In the genomic region with DNA sequence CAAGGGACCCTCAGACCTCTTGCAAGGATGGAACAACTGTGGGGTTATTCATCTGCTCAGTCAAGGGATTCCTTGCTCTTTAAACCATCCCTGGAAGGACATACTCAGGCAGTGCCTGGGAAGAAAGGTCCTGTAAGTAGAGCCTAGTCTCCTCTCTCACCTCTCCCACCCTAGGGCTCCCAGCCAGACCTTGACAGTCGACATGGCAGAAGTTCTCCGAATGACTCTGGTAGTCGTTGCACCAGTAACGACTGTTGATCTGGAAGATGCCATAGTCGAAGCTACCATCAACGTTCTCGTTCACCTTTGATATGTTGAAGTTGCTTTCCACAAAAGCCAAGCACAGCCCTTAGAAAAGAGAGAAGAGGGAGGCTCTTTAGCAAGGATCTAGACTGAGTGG, we compare ENCODE assay signal across 38 mouse cellular contexts. TPM values are rescaled to one million over a fixed set of nuclear protein-coding genes. Genes with fewer than 3 reads are reported as not detected.
"Had no signal": no experiment of that assay in that cellular context is flagged by ENCODE, and none has a peak within 500 bp of the region (broad histone marks: within the 10 kb centered on the region; RNA-seq: fewer than 3 reads in every experiment).

No protein-coding gene starts in this region.

- H3K9ac ChIP-seq: limb, embryonic 12.5 days; limb, embryonic 13.5 days; limb, embryonic 15.5 days; liver, embryonic 12.5 days; liver, embryonic 13.5 days; liver, embryonic 14.5 days; liver, embryonic 15.5 days; liver, postnatal 0 days; lung, embryonic 14.5 days; lung, embryonic 15.5 days; midbrain, embryonic 12.5 days; midbrain, embryonic 13.5 days; midbrain, embryonic 15.5 days; neural tube, embryonic 12.5 days had no signal

- H3K4me2 ChIP-seq: limb, embryonic 12.5 days; limb, embryonic 13.5 days; limb, embryonic 15.5 days; liver, embryonic 11.5 days; liver, embryonic 12.5 days; liver, embryonic 13.5 days; liver, embryonic 15.5 days; lung, embryonic 14.5 days; lung, embryonic 15.5 days; midbrain, embryonic 12.5 days; midbrain, embryonic 13.5 days; midbrain, embryonic 15.5 days; neural tube, embryonic 12.5 days had no signal

- H3K4me1 ChIP-seq: limb, embryonic 12.5 days; limb, embryonic 13.5 days; limb, embryonic 15.5 days; liver, embryonic 12.5 days; liver, embryonic 13.5 days; liver, embryonic 15.5 days; lung, embryonic 15.5 days; midbrain, embryonic 10.5 days; midbrain, embryonic 12.5 days; midbrain, embryonic 15.5 days; neural tube, embryonic 12.5 days had no signal

- DNase-seq: left cerebral cortex, postnatal 4 days; liver; liver, embryonic 13.5 days; liver, postnatal 0 days; lung, adult 18-20 months; lung, adult 2 months; lung, embryonic 14.5 days; lung, postnatal 10 days; lung, postnatal 14 days; lung, postnatal 36 days; lung, postnatal 4 days had no signal

- H3K4me3 ChIP-seq: left cerebral cortex, adult 2 months; limb, embryonic 10.5 days; limb, embryonic 12.5 days; limb, embryonic 13.5 days; limb, embryonic 15.5 days; liver, embryonic 12.5 days; liver, embryonic 13.5 days; liver, embryonic 15.5 days; lung, embryonic 15.5 days; megakaryocyte, embryonic 14.5 days; midbrain, embryonic 10.5 days; midbrain, embryonic 12.5 days; midbrain, embryonic 13.5 days; midbrain, embryonic 15.5 days; myocyte; neural tube, embryonic 12.5 days had no signal

- H3K9me3 ChIP-seq: limb, embryonic 10.5 days; limb, embryonic 12.5 days; limb, embryonic 13.5 days; limb, embryonic 15.5 days; liver, embryonic 12.5 days; liver, embryonic 13.5 days; liver, embryonic 15.5 days; lung, embryonic 15.5 days; midbrain, embryonic 10.5 days; midbrain, embryonic 12.5 days; midbrain, embryonic 13.5 days; midbrain, embryonic 15.5 days; neural tube, embryonic 12.5 days had no signal

- H3K27ac ChIP-seq: left cerebral cortex, adult 2 months; limb, embryonic 10.5 days; limb, embryonic 12.5 days; limb, embryonic 13.5 days; limb, embryonic 15.5 days; liver, embryonic 12.5 days; liver, embryonic 13.5 days; liver, embryonic 14.5 days; liver, embryonic 15.5 days; lung, embryonic 15.5 days; macrophage; midbrain, embryonic 10.5 days; midbrain, embryonic 12.5 days; midbrain, embryonic 13.5 days; midbrain, embryonic 15.5 days; neural tube, embryonic 12.5 days had no signal

- ATAC-seq: liver, embryonic 12.5 days; liver, postnatal 0 days; lung, postnatal 0 days; midbrain, embryonic 13.5 days; midbrain, embryonic 15.5 days; midbrain, embryonic 16.5 days had no signal

- H3K36me3 ChIP-seq: limb, embryonic 10.5 days; limb, embryonic 12.5 days; limb, embryonic 13.5 days; limb, embryonic 15.5 days; liver, embryonic 12.5 days; liver, embryonic 13.5 days; liver, embryonic 15.5 days; lung, embryonic 15.5 days; midbrain, embryonic 10.5 days; midbrain, embryonic 12.5 days; midbrain, embryonic 13.5 days; midbrain, embryonic 15.5 days; neural tube, embryonic 12.5 days had no signal

RNA-seq across cellular contexts. Expression of gene Lyzl6, which starts 3.9 kb away (rescaled TPM):
- polyA plus RNA-seq: limb, embryonic 10.5 days; limb, embryonic 11.5 days; limb, embryonic 12.5 days; limb, embryonic 13.5 days; limb, embryonic 14.5 days; limb, embryonic 15.5 days; liver, adult 2 months; liver, embryonic 11.5 days; liver, embryonic 12.5 days; liver, embryonic 13.5 days; liver, embryonic 14.5 days; liver, embryonic 15.5 days; liver, embryonic 16.5 days; liver, postnatal 0 days; lung, adult 2 months; lung, embryonic 14.5 days; lung, embryonic 15.5 days; lung, embryonic 16.5 days; lung, postnatal 0 days; macrophage; midbrain, embryonic 10.5 days; midbrain, embryonic 12.5 days; midbrain, embryonic 13.5 days; midbrain, embryonic 15.5 days; midbrain, embryonic 16.5 days; midbrain, postnatal 0 days; myocyte; neural tube, embryonic 11.5 days; neural tube, embryonic 12.5 days had no signal

RNA-seq across cellular contexts. Expression of gene Gm884, which starts 13.9 kb away (rescaled TPM):
- polyA plus RNA-seq: limb, embryonic 10.5 days; limb, embryonic 11.5 days; limb, embryonic 12.5 days; limb, embryonic 13.5 days; limb, embryonic 14.5 days; limb, embryonic 15.5 days; liver, adult 2 months; liver, embryonic 11.5 days; liver, embryonic 12.5 days; liver, embryonic 13.5 days; liver, embryonic 14.5 days; liver, embryonic 15.5 days; liver, embryonic 16.5 days; liver, postnatal 0 days; lung, adult 2 months; lung, embryonic 14.5 days; lung, embryonic 15.5 days; lung, embryonic 16.5 days; lung, postnatal 0 days; macrophage; midbrain, embryonic 10.5 days; midbrain, embryonic 12.5 days; midbrain, embryonic 13.5 days; midbrain, embryonic 15.5 days; midbrain, embryonic 16.5 days; midbrain, postnatal 0 days; myocyte; neural tube, embryonic 11.5 days; neural tube, embryonic 12.5 days had no signal

RNA-seq across cellular contexts. Expression of gene Rprml, which starts 14.6 kb away (rescaled TPM):
- polyA plus RNA-seq: limb, embryonic 11.5 days; limb, embryonic 12.5 days; liver, adult 2 months; liver, embryonic 11.5 days; liver, embryonic 12.5 days; liver, embryonic 13.5 days; liver, embryonic 14.5 days; liver, embryonic 15.5 days; liver, embryonic 16.5 days; liver, postnatal 0 days; lung, embryonic 14.5 days; lung, embryonic 15.5 days; lung, embryonic 16.5 days; macrophage; midbrain, embryonic 10.5 days; midbrain, embryonic 12.5 days; neural tube, embryonic 12.5 days had no signal
